Mouse (Mus musculus) intestine, embryonic 16.5 days (tissue): ENCODE results near the gene Lsmem1. TPM values are rescaled to one million over a fixed set of nuclear protein-coding genes. Genes with fewer than 3 reads are reported as not detected.

Experiments used
- ATAC-seq: fragments of 200-750 bp; cut with Nextera tagmentation; 2 replicates; pipeline ENCODE4 v1.8.0; 2017; ENCODE audit warnings: moderate TSS enrichment, moderate library complexity
- H3K27ac ChIP-seq: fragments of 300-500 bp; sonication (generic); 2 replicates; pipeline ENCODE4 v1.5.1; 2014; ENCODE audit warnings: mild to moderate bottlenecking, low read length
- H3K27me3 ChIP-seq: fragments of 300-500 bp; sonication (generic); replicated peaks from 2 replicates; pipeline ENCODE4 v1.6.1; 2014; ENCODE audit warnings: low read length, control low read depth, mixed read lengths; ENCODE audit not compliant: control insufficient read depth, insufficient read depth
- H3K36me3 ChIP-seq: fragments of 300-500 bp; sonication (generic); 2 replicates; pipeline ENCODE4 v1.6.1; 2014; ENCODE audit warnings: low read length, control low read depth; ENCODE audit not compliant: control insufficient read depth, insufficient read depth
- H3K4me1 ChIP-seq: fragments of 300-500 bp; sonication (generic); 2 replicates; pipeline ENCODE4 v1.6.1; 2014; ENCODE audit warnings: low read length, control low read depth, mixed read lengths; ENCODE audit not compliant: control insufficient read depth, insufficient read depth
- H3K4me2 ChIP-seq: fragments of 300-500 bp; sonication (generic); 2 replicates; pipeline ENCODE4 v1.6.1; 2014; ENCODE audit warnings: low read depth, low read length, control low read depth
- H3K4me3 ChIP-seq: fragments of 300-500 bp; sonication (generic); 2 replicates; pipeline ENCODE4 v1.5.1; 2014; ENCODE audit warnings: mild to moderate bottlenecking, low read length
- H3K9ac ChIP-seq: fragments of 300-500 bp; sonication (generic); 2 replicates; pipeline ENCODE4 v1.6.1; 2014; ENCODE audit warnings: low read depth, low read length
- H3K9me3 ChIP-seq: fragments of 300-500 bp; sonication (generic); 2 replicates; pipeline ENCODE4 v1.6.1; 2016; ENCODE audit warnings: low read length, control low read depth; ENCODE audit not compliant: control insufficient read depth
- WGBS: fragments of 180-500 bp; shearing (Covaris S2); extraction: QIAGEN DNeasy Blood & Tissue Kit; methylation state at CpG from one replicate; pipeline ENCODE4 v1.1.7; 2014; 5-methylcytosine and 5-hydroxymethylcytosine counted together
- polyA plus RNA-seq: library from polyadenylated mRNA; unstranded; fragments of >200 nt; fragmentation: Nextera tagmentation; extraction: Ambion mirVana; gene quantifications from 2 replicates; pipeline ENCODE4 v1.2.1, GENCODE M21; 2015

The Lsmem1 gene
- polyA plus RNA-seq, 1 experiment from 2014 or later = not detected

GRCm38 (mm10) chr12:40232231-40232630, 32.9 kb upstream of the Lsmem1 start:
- Histone ChIP-seq H3K27me3 (no peaks in the 10 kb centered on the region), H3K4me1 (no peaks in the 10 kb centered on the region), H3K9me3 (no peaks in the 10 kb centered on the region), H3K4me2 (no peak overlapping the region), H3K36me3 (no peaks in the 10 kb centered on the region), H3K27ac (no peak overlapping the region), H3K9ac (no peak overlapping the region), H3K4me3 (no peak overlapping the region)
- ATAC-seq = no peak
- WGBS = 91% methylated on average over 1 of the region's 1 CpGs

GRCm38 (mm10) chr12:40231632-40232031, 32.3 kb upstream of the Lsmem1 start:
- H3K4me2 ChIP-seq = no peak overlapping the region
- H3K27ac ChIP-seq = no peak overlapping the region
- no peaks in the 10 kb centered on the region for H3K4me1 ChIP-seq
- no peaks in the 10 kb centered on the region for H3K36me3 ChIP-seq
- no peaks in the 10 kb centered on the region for H3K27me3 ChIP-seq
- no peak overlapping the region for H3K4me3 ChIP-seq
- no peak overlapping the region for H3K9ac ChIP-seq
- ATAC-seq = no peak
- no peaks in the 10 kb centered on the region for H3K9me3 ChIP-seq
- WGBS = 89% methylated on average over 2 of the region's 2 CpGs

- no peak overlapping the region for H3K4me3 ChIP-seq
- no peaks in the 10 kb centered on the region for H3K36me3 ChIP-seq
- no peaks in the 10 kb centered on the region for H3K27me3 ChIP-seq
- peaks cover 3% of the 10 kb centered on the region; the same call in 1 of the 2 replicates for H3K4me1 ChIP-seq
- 96% methylated on average over 9 of the region's 9 CpGs for WGBS
- no peak overlapping the region for H3K9ac ChIP-seq
- no peaks in the 10 kb centered on the region for H3K9me3 ChIP-seq
- H3K4me2 ChIP-seq = no peak overlapping the region
- H3K27ac ChIP-seq = no peak overlapping the region
- ATAC-seq = no peak
Observed at GRCm38 (mm10) chr12:40224171-40224880, 25.0 kb upstream of the Lsmem1 start.

- H3K36me3 ChIP-seq = no peaks in the 10 kb centered on the region
- H3K27me3 ChIP-seq = no peaks in the 10 kb centered on the region
- H3K9ac ChIP-seq = peak overlapping the region; percentile 66
- ATAC-seq = 0 out of 2 replicates have a peak, but pooled peaks have one; percentile 0
- peak overlapping the region; percentile 62 for H3K27ac ChIP-seq
- H3K4me2 ChIP-seq = peak overlapping the region; percentile 70
- peaks cover 3% of the 10 kb centered on the region; the same call in 1 of the 2 replicates for H3K4me1 ChIP-seq
- H3K4me3 ChIP-seq = peak overlapping the region; percentile 98
- no peaks in the 10 kb centered on the region for H3K9me3 ChIP-seq
- WGBS = 39% methylated on average over 10 of the region's 10 CpGs
Observed at GRCm38 (mm10) chr12:40223676-40224075, 24.4 kb upstream of the Lsmem1 start.

- H3K4me3 ChIP-seq = peak overlapping the region; percentile 98
- no peaks in the 10 kb centered on the region for H3K36me3 ChIP-seq
Observed at GRCm38 (mm10) chr12:40223082-40223619, 23.9 kb upstream of the Lsmem1 start.

GRCm38 (mm10) chr12:40222251-40223081, 23.2 kb upstream of the Lsmem1 start:
- H3K9me3 ChIP-seq = no peaks in the 10 kb centered on the region
- peaks cover 6% of the 10 kb centered on the region; the same call in 1 of the 2 replicates for H3K4me1 ChIP-seq
- ATAC-seq = peak; percentile 94
- H3K4me3 ChIP-seq = peak overlapping the region; percentile 98
- H3K4me2 ChIP-seq = peak overlapping the region; percentile 57
- peak overlapping the region; percentile 98 for H3K9ac ChIP-seq
- H3K36me3 ChIP-seq = no peaks in the 10 kb centered on the region
- WGBS = under 1% methylated on average over 81 of the region's 81 CpGs
- H3K27ac ChIP-seq = peak overlapping the region; percentile 98
- H3K27me3 ChIP-seq = no peaks in the 10 kb centered on the region

More at GRCm38 (mm10) chr12:40223082-40223619, 23.9 kb upstream of the Lsmem1 start:
- no peaks in the 10 kb centered on the region for H3K27me3 ChIP-seq
- peak overlapping the region; percentile 98 for H3K27ac ChIP-seq
- H3K4me2 ChIP-seq = peak overlapping the region; percentile 70
- no peaks in the 10 kb centered on the region for H3K9me3 ChIP-seq
- peak overlapping the region; percentile 98 for H3K9ac ChIP-seq
- peak; percentile 98 for ATAC-seq
- WGBS = under 1% methylated on average over 47 of the region's 47 CpGs
- H3K4me1 ChIP-seq = peaks cover 4% of the 10 kb centered on the region; the same call in 1 of the 2 replicates

- H3K9ac ChIP-seq = peak overlapping the region; percentile 98
- peaks cover 6% of the 10 kb centered on the region; the same call in 1 of the 2 replicates for H3K4me1 ChIP-seq
- no peaks in the 10 kb centered on the region for H3K36me3 ChIP-seq
- H3K27me3 ChIP-seq = no peaks in the 10 kb centered on the region
- peak overlapping the region; percentile 98; the same call in 1 of the 2 replicates for H3K27ac ChIP-seq
- no peaks in the 10 kb centered on the region for H3K9me3 ChIP-seq
- H3K4me3 ChIP-seq = peak overlapping the region; percentile 98
- peak overlapping the region; percentile 57 for H3K4me2 ChIP-seq
- no peak for ATAC-seq
- WGBS = 7% methylated on average over 5 of the region's 5 CpGs
Observed at GRCm38 (mm10) chr12:40221611-40222010, 22.3 kb upstream of the Lsmem1 start.

- H3K9me3 ChIP-seq = no peaks in the 10 kb centered on the region
- peak overlapping the region; percentile 98 for H3K4me3 ChIP-seq
- no peaks in the 10 kb centered on the region for H3K36me3 ChIP-seq
- peaks cover 6% of the 10 kb centered on the region; the same call in 1 of the 2 replicates for H3K4me1 ChIP-seq
- WGBS = 17% methylated on average over 3 of the region's 3 CpGs
- no peak overlapping the region for H3K27ac ChIP-seq
- no peak for ATAC-seq
- no peaks in the 10 kb centered on the region for H3K27me3 ChIP-seq
- peak overlapping the region; percentile 57 for H3K4me2 ChIP-seq
- no peak overlapping the region for H3K9ac ChIP-seq
Observed at GRCm38 (mm10) chr12:40220896-40221295, 21.6 kb upstream of the Lsmem1 start.

- H3K9ac ChIP-seq = no peak overlapping the region
- H3K9me3 ChIP-seq = no peaks in the 10 kb centered on the region
- H3K4me1 ChIP-seq = peaks cover 6% of the 10 kb centered on the region; the same call in 1 of the 2 replicates
- H3K4me2 ChIP-seq = peak overlapping the region; percentile 28
- H3K27ac ChIP-seq = no peak overlapping the region
- no peak for ATAC-seq
- peak overlapping the region; percentile 24; the same call in 1 of the 2 replicates for H3K4me3 ChIP-seq
- WGBS = 41% methylated on average over 3 of the region's 3 CpGs
- no peaks in the 10 kb centered on the region for H3K27me3 ChIP-seq
- no peaks in the 10 kb centered on the region for H3K36me3 ChIP-seq
Observed at GRCm38 (mm10) chr12:40220001-40220570, 20.8 kb upstream of the Lsmem1 start.
